Mouse (Mus musculus): ENCODE data around the gene Mamld1. TPM values are rescaled to one million over a fixed set of nuclear protein-coding genes. Genes with fewer than 3 reads are reported as not detected.

Gene Mamld1
- total RNA-seq, 2 experiments from 2014 or later: 1.5 to 2.0 TPM

- no peak for DNase-seq
- H3K27ac ChIP-seq: no peak overlapping the region
- TF ChIP-seq CTCF (IDR thresholded peaks at IDR 0.05): no peak
- H3K4me3 ChIP-seq: no peak overlapping the region
- intact Hi-C loops (cut with DNase I): no loop called here
These were observed 131.5 kb downstream of the Mamld1 start for GRCm38 (mm10) chrX:71181526-71181925.

- intact Hi-C loops (cut with DNase I): no loop called here
- peak; percentile 47 for DNase-seq
These were observed 133.6 kb downstream of the Mamld1 start for GRCm38 (mm10) chrX:71183671-71184070.

GRCm38 (mm10) chrX:71186396-71186795, 136.3 kb downstream of the Mamld1 start:
- DNase-seq: peak; percentile 34
- H3K27ac ChIP-seq: peak overlapping the region; percentile 35; the same call in 1 of the 2 replicates
- H3K4me3 ChIP-seq: no peak overlapping the region
- no peak for TF ChIP-seq CTCF (IDR thresholded peaks at IDR 0.05)
- intact Hi-C loops (cut with DNase I): no loop called here

More at GRCm38 (mm10) chrX:71183671-71184070, 133.6 kb downstream of the Mamld1 start:
- no peak overlapping the region for H3K4me3 ChIP-seq
- no peak overlapping the region; the same call in 1 of the 2 replicates for H3K27ac ChIP-seq
- no peak for TF ChIP-seq CTCF (IDR thresholded peaks at IDR 0.05)

GRCm38 (mm10) chrX:71204776-71205175, 154.7 kb downstream of the Mamld1 start:
- no peak for DNase-seq
- no peak overlapping the region for H3K4me3 ChIP-seq
- intact Hi-C loops (cut with DNase I): no loop called here
- no peak overlapping the region for H3K27ac ChIP-seq
- TF ChIP-seq CTCF (IDR thresholded peaks at IDR 0.05): no peak

Other genes starting within 250 kb of the Mamld1 start
- 10 to 100 TPM; 12.9 to 13.9 TPM for gene Mtm1, start 160.5 kb downstream of the Mamld1 start, total RNA-seq (2021)